Mouse (Mus musculus): Measurements from ENCODE around the gene Dmbt1.
A peak's percentile ranks its signal among the peaks of the same experiment; 100 is the strongest.
"Not testable (repeated sequence)": the region's sequence is repeated elsewhere in the genome, so short reads cannot be mapped to it uniquely, and the experiment has no call there.

Gene Dmbt1

DNA sequence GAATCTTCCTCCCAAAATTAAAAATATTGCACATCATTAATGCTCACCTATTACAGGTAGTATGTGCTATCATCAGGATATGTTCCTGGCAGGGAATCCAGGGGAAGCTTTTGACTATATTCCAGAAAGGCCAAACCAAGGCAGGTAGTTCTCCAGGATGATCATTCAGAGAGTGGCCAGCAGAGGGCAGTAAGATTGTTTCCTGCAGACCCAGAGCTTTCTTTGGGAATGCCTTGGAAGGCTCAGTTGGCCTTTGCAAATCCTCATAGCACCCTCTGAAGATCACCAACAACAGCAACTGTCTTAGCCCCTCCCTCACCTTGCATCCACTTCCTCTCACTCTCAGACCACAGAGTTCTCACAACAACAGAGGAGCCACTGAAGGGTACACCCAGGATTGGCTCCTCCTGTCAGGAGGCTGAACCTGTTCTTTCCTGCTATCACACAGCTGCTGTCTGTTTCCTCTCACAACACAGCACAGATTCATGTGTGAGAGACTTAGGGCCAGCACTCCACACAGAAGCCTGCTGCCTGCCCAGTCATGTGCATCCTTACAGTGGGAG is 23.0 kb downstream of the Dmbt1 start:
- DNase-seq (ENCODE audit: low read depth), result no peak

DNA sequence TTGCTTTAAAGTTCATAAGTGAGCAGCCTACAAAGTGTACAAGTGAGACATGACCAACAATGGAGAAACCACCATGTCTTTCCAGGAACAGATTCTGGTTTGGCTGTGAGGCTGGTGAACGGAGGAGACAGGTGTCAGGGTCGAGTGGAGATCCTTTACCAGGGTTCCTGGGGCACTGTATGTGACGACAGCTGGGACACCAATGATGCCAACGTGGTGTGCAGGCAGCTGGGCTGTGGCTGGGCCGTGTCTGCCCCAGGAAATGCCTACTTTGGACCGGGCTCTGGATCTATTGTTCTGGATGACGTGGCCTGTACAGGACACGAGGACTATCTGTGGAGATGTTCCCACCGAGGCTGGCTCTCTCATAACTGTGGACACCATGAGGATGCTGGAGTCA is 26.1 kb downstream of the Dmbt1 start:
- not testable (repeated sequence) for DNase-seq (ENCODE audit: low read depth)

DNA sequence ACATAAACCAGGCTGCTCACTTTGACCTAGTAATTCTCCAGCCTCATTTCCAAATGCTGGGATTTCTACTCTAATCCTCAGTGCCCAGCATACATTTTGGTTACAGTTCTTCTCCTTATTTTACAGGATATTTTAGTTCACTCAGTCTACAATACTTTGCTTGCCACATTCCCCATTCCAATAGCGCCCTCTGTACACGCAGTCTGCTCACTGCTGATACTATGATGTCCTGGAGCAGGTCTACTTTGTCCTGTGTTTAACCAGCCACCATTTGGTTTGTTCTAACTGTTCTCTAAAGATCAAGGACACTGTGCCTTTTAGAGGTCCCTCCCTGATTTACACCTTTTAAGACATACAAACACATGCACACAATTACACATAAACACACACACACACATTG is 28.0 kb downstream of the Dmbt1 start:
- DNase-seq (ENCODE audit: low read depth), result not testable (repeated sequence)

DNA sequence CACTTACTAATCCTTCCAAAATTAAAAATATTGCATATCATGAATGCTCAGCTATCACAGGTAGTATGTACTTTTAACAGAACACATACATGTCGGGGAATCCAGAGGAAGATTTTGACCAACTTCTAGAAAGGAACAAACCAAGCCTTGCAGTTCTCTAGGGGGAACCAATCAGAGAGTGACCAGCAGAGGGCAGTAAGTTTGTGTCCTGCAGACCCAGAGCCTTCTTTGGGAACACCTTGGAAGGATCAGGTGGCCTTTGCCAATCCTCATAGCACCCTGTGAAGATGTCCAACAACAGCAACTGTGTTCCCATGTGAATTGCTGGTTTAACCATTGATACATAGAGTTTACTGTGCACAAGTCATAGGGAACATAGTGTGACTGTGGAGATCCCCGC is 30.7 kb downstream of the Dmbt1 start:
- DNase-seq (ENCODE audit: low read depth), result no peak

DNA sequence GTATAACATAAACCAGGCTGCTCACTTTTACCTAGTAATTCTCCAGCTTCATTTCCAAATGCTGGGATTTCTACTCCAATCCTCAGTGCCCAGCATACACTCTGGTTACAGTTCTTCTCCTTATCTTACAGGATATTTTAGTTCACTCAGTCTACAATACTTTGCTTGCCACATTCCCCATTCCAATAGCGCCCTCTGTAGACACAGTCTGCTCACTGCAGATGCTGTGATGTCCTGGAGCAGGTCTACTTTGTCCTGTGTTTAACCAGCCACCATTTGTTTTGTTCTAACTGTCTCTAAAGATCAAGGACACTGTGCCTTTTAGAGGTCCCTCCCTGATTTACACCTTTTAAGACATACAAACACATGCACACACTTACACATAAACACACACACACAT is 36.3 kb downstream of the Dmbt1 start:
- not testable (repeated sequence) for DNase-seq (ENCODE audit: low read depth)

DNA sequence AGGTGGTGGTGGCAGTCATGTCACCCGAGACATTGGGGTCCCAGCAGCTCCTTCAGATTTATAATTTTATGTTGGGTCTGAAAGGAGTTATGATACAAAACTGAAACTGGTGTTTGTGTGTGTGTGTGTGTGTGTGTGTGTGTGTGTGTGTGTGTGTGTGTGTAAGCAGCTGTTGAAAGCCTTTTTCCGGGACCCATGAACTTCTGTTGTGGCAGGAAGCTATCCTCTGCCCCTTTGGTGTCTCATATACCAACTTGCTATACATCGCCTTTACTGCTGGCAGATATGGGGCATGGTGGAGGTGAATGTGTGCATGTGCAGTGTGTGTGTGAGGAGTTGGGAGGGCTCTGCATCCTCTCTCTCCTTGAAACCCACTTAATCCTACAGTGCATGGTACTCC is 41.6 kb downstream of the Dmbt1 start:
- DNase-seq (ENCODE audit: low read depth), result not testable (repeated sequence)

DNA sequence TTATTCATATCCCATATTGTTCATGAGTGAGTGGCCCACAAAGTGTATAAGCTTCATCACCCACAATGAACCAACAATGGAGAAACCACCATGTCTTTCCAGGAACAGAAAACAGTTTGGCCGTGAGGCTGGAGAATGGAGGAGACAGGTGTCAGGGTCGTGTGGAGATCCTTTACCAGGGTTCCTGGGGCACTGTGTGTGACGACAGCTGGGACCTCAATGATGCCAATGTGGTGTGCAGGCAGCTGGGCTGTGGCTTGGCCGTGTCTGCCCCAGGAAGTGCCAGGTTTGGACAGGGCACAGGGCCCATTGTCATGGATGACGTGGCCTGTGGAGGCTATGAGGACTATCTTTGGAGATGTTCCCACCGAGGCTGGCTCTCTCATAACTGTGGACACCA is 42.2 kb downstream of the Dmbt1 start:
- DNase-seq (ENCODE audit: low read depth), result not testable (repeated sequence)

DNA sequence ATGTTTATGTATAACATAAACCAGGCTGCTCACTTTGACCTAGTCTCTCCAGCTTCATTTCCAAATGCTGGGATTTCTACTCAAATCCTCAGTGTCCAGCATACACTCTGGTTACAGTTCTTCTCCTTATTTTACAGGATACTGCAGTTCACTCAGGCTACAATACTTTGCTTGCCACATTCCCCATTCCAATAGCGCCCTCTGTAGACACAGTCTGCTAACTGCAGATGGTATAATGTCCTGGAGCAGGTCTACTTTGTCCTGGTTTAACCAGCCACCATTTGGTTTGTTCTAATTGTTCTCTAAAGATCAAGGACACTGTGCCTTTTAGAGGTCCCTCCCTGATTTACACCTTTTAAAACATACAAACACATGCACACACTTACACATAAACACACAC is 44.1 kb downstream of the Dmbt1 start:
- DNase-seq (ENCODE audit: low read depth), result no peak

DNA sequence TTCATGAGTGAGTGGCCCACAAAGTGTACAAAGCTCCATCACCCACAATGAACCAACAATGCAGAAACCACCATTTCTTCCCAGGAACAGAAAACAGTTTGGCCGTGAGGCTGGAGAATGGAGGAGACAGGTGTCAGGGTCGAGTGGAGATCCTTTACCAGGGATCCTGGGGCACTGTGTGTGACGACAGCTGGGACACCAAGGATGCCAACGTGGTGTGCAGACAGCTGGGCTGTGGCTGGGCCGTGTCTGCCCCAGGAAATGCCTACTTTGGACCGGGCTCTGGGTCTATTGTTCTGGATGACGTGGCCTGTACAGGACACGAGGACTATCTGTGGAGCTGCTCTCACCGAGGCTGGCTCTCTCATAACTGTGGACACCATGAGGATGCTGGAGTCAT is 50.5 kb downstream of the Dmbt1 start:
- DNase-seq (ENCODE audit: low read depth), result not testable (repeated sequence)

DNA sequence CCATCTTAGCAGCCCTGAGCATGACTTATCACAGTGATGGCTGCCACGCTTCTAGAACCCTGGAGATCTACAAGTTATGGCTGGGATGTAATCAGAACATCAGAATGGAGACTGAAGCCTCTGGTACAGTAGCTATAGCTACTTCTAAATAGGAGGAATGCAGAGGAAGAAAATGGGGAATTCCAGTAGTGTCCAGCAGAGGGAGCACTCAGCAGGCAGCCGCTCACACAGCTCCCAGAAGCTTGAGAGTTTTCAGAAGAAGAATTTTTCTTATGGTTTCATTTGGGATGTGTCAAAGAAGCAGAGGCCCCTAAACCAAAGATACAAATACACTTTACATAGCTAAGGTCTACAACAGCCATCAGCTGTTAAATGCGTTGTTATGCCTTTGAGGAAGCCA is 80.6 kb downstream of the Dmbt1 start:
- peak; percentile 13 for DNase-seq (ENCODE audit: low read depth)

DNA sequence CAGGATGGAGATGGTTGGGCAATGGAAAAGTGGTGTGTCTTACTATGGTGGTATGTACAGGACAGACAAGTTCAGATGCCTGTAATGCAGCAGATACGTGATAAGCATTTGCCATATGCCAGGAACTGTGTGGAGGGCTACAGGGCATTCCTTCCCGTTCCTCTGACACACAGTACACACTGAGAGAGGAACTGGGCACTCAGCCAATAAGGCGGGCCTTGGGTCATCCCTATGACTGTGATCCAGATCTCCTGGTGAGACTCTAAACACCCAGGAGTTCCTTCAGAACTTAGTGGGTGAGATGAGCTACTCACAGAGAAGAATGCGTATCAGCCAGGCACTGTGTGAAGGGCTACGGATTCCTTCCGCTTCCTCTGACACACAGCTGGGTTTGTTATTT is 81.8 kb downstream of the Dmbt1 start:
- no peak for DNase-seq (ENCODE audit: low read depth)

DNA sequence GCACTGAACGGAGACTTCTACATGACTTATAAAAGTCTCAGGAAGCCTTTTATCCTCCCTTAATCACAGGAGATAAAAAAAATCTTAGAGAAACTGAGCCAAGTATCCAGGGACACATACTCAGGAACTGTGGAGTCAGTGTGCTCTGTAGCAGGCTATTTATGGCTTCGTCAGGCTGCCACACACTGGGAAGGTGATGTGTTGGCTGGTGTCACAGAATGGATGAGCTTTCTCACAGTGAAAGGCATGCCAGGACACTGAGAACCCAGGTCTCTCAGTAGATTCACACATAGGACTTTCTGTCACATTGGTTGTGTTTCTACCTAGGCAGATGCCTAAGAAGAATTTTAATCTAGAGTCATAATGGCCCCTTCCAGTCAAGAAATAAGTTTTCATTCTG is 82.6 kb downstream of the Dmbt1 start:
- no peak for DNase-seq (ENCODE audit: low read depth)

DNA sequence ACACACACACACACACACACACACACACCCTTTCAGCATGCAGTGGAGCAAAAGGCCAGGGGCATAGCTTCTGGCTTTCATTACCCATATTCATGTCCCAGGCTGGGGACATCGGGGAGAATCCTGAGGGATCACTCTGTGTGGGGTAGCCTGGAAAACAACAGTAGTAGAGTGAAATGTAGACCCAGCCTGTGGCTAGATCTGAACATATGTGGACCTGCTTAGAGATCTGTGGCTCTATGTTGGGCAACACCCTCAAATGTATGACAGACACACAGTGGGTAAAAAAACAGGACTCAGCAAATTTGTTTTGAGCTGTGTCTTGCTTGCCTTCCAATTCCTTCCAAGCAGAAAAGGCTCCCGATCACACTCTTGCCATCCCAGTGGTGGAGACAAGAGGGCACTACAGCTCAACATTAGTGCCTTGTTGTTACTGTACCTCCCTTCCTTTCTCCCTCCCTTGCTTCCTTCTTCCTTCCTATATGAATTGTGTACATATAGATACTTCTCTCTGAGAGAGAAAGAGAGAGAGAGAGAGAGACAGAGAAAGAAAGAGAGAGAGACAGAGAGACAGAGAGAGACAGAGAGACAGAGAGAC is 90.5 kb downstream of the Dmbt1 start:
- no peak for DNase-seq (ENCODE audit: low read depth)

DNA sequence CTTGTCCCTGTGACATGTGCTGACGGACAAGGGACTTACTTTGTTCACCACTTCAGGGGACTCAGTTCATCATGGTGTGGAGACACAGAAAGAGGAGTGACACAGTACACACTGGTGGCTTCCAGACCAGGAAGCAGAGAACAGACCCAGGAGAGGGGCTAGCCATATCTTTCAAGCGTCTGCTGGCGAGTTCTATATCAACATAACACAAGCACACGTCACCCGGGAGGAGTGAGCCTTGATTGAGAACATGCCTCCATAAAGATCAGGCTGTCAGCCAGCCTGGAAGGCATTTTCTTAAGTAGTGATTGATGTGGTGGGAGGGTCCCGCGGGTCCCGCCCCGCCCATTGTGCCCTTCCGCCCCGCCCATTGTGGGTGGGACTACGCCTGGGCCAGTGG is 98.2 kb downstream of the Dmbt1 start:
- DNase-seq (ENCODE audit: low read depth), result no peak

DNA sequence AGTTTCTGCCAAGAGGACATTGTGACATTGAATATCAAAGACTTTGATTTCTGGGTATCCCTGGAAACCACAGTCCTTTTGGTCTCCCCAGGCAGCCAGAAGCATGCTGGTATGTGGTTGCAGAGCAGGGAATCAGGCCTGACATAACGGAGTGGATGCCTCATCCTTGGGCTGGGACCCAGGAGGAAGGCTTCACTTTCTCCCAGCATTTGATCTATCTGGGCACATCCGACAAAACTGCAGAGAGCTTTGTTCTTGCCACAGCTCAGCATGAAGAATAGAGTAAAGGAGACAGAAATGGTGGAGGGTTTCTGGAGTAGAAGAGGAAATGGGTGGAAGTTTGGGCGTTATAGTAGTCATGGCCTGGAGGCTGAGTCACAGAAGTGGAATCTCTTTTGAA is 101.3 kb downstream of the Dmbt1 start:
- no peak for DNase-seq (ENCODE audit: low read depth)

DNA sequence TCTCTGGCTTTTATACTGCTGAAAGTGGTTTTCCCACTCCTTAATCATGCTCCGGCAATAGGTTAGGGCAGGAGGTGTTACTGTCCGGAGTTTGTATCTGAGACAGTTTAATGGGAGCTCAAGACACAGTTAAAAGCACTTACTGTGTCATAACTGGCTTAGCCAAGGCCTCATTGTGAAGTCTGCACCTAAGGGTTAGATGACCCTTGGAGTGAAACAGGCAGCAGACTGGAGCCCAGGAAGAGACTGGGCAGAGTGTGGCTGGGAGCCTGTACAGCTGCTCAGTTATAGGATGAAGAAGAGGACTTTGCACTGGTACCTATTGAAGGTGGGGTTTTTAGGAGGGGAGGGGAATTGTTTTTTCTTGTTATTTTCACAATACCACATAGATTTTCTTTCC is 114.4 kb downstream of the Dmbt1 start, which contains the start of gene 4933402N03Rik:
Gene 4933402N03Rik (minus strand): TSS at position 101 of the 400 bp plus-strand sequence.
- DNase-seq (ENCODE audit: low read depth), result no peak

DNA sequence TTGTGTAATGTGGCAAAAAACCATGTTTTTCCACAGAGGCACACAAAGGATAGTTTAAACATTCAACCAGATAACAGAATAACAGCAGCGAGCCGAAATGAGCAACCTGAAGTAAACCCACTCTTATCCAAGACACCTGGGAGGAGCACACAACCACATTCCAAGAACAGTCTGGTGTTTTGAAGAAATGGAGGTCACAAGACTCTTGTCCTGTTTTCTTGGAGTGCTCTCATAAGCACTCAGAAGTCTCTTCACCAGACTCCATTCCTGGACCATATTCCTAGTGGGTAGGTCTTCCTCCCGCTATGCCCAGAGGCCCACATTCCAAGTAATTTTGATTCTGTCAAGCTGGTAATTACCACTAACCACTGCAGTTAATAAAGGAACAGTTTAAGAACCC is 118.3 kb downstream of the Dmbt1 start:
- DNase-seq (ENCODE audit: low read depth), result no peak

DNA sequence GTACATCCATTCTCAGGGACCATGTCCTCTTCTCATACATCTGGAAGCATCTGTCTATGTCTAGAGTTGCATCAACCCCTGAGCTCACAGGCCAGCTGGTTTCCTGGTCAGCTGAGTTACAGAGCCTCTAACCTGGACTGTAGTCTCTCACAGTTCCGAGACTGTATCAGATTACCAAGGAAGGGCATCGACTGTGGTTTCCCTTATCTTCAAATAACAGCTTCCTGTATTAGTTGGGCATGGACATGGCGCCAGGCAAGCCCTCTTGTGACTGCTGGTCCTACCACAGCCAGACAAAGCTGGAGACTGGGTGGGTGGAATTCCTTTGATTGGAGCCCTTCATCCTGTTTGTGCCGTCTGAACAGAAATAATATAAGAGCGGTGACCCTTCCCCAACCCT is 121.2 kb downstream of the Dmbt1 start:
- no peak for DNase-seq (ENCODE audit: low read depth)

DNA sequence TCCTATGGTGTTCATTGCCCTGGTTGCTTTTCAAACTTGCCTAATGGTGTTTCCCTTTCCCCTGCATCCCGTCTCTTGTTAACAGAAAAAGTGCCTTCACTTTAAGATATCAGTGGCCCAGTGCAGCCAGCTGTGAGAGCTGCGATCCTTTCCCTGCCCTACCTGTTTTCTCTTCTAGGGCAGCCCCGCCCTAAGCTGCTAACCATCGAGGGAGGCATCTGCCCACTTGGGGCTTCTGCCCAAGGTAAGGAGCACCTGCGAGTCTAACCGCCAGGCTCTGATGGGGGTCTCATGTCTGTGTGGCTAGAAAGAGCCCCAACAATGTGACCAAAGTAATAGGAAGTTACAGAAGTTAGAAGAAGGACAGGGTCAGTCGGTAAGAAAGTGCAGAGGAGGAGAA is 130.4 kb downstream of the Dmbt1 start:
- no peak for DNase-seq (ENCODE audit: low read depth)

DNA sequence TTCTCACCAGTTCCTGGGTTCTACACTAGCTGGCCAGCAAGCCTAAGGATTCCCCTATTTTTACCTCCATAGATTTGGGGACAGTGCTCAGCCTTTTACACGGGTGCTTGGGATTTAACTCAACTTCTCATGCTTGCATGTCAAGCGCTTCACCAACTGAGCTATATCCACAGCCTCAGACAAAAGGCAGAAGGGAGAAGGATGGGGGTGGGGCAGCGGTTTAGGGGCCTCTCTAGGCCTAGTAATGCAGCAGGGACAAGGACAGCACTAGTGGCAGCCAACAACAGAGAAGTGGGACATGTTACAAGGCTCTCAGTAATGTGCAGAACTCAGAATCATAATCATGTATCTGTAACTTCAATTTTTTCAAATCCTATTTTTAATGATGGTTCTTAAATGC is 135.9 kb downstream of the Dmbt1 start:
- no peak for DNase-seq (ENCODE audit: low read depth)

DNA sequence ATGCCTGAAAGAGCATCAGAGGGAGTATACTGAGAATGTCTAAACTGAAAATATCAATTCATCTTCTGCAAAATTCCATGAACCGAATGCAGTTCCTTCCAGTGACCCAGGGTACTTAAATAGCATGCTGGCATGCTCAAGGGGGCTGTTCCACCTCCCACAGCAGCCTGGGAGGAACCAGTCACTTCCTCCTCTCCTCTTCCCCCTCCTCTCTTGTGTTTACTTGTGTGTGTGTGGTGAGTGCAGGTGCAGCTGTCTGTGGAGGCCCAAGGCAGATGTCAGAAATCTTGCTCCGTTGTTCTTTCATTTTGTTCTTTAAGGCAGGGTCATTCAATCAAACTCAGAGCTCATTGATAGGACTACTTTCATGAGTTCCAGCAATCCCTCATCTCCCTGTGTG is 137.2 kb downstream of the Dmbt1 start:
- no peak for DNase-seq (ENCODE audit: low read depth)
